Mouse (Mus musculus) cerebellum, postnatal 10 days (tissue): ENCODE results near the gene Zfp593.

Experiments used
- DNase-seq, 2 experiments: peaks; one replicate each; pipeline ENCODE4 v3.0.0; 2021; ENCODE audit warnings: mixed read lengths in 2 of 2

Zfp593 gene

GRCm38 (mm10) chr4:134245148-134245843 is at the start of gene Zfp593:
TSS of gene Zfp593 (minus strand) at chr4:134245592.
- DNase-seq: peak; percentile 98 to 99

GRCm38 (mm10) chr4:134293692-134294163 is 48.3 kb upstream of the Zfp593 start:
- DNase-seq: peak in 1 of 2 experiments; percentile 28

- DNase-seq: peak; percentile 72 to 78
Measured at GRCm38 (mm10) chr4:134293061-134293691, 47.8 kb upstream of the Zfp593 start.

- peak; percentile 86 to 92 for DNase-seq
Measured at GRCm38 (mm10) chr4:134292067-134292466, 46.7 kb upstream of the Zfp593 start.

GRCm38 (mm10) chr4:134288397-134289256 is 43.2 kb upstream of the Zfp593 start:
- peak in 1 of 2 experiments; percentile 21 for DNase-seq

- peak; percentile 86 to 89 for DNase-seq
Measured at GRCm38 (mm10) chr4:134287575-134288025, 42.2 kb upstream of the Zfp593 start, which contains the start of gene Pdik1l. TSS of gene Pdik1l (minus strand) at chr4:134287895.

- DNase-seq: peak; percentile 98 to 99
Measured at GRCm38 (mm10) chr4:134287168-134287564, 41.8 kb upstream of the Zfp593 start.

- peak in 1 of 2 experiments; percentile 65 for DNase-seq
Measured at GRCm38 (mm10) chr4:134286226-134287167, 41.1 kb upstream of the Zfp593 start.

GRCm38 (mm10) chr4:134284942-134285341 is 39.5 kb upstream of the Zfp593 start:
- DNase-seq: peak; percentile 30 to 34

- no peak for DNase-seq
Measured at GRCm38 (mm10) chr4:134273417-134274345, 28.3 kb upstream of the Zfp593 start.

GRCm38 (mm10) chr4:134272731-134273416 is 27.5 kb upstream of the Zfp593 start:
- no peak for DNase-seq

GRCm38 (mm10) chr4:134271979-134272378 is 26.6 kb upstream of the Zfp593 start:
- no peak for DNase-seq

GRCm38 (mm10) chr4:134269622-134270021 is 24.2 kb upstream of the Zfp593 start:
- DNase-seq: peak in 1 of 2 experiments; percentile 26

- no peak for DNase-seq
Measured at GRCm38 (mm10) chr4:134268102-134268655, 22.8 kb upstream of the Zfp593 start.

- no peak for DNase-seq
Measured at GRCm38 (mm10) chr4:134265860-134266585, 20.6 kb upstream of the Zfp593 start.

GRCm38 (mm10) chr4:134263191-134263590 is 17.8 kb upstream of the Zfp593 start:
- peak; percentile 80 to 83 for DNase-seq

GRCm38 (mm10) chr4:134258354-134258753 is 13.0 kb upstream of the Zfp593 start:
- DNase-seq: no peak

- DNase-seq: no peak
Measured at GRCm38 (mm10) chr4:134257198-134258009, 12.0 kb upstream of the Zfp593 start.
